Mouse (Mus musculus) limb, embryonic 13.5 days (tissue): ENCODE results near the gene Trub2. TPM values are rescaled to one million over a fixed set of nuclear protein-coding genes. Genes with fewer than 3 reads are reported as not detected.

ENCODE experiments used
- ATAC-seq: fragments of 200-750 bp; cut with Nextera tagmentation; 2 replicates; pipeline ENCODE4 v1.8.0; 2017; ENCODE audit warnings: low read depth, moderate number of reproducible peaks, moderate TSS enrichment; ENCODE audit not compliant: low FRiP score
- H3K27ac ChIP-seq: fragments of 300-500 bp; sonication (generic); 2 replicates; pipeline ENCODE4 v1.5.1; 2015; ENCODE audit warnings: inconsistent platforms, mild to moderate bottlenecking, moderate library complexity
- H3K27me3 ChIP-seq: fragments of 300-500 bp; sonication (generic); 2 replicates; pipeline ENCODE4 v1.6.1; 2015; ENCODE audit warnings: mild to moderate bottlenecking, inconsistent platforms
- H3K36me3 ChIP-seq: fragments of 300-500 bp; sonication (generic); 2 replicates; pipeline ENCODE4 v1.6.1; 2015; ENCODE audit warnings: inconsistent platforms, mild to moderate bottlenecking, moderate library complexity
- H3K4me1 ChIP-seq: fragments of 300-500 bp; sonication (generic); 2 replicates; pipeline ENCODE4 v1.6.1; 2015; ENCODE audit warnings: inconsistent platforms
- H3K4me2 ChIP-seq: fragments of 300-500 bp; sonication (generic); replicated peaks from 2 replicates; pipeline ENCODE4 v1.6.1; 2015; ENCODE audit warnings: inconsistent platforms, mild to moderate bottlenecking, moderate library complexity
- H3K4me3 ChIP-seq: fragments of 300-500 bp; sonication (generic); 2 replicates; pipeline ENCODE4 v1.5.1; 2015; ENCODE audit warnings: moderate library complexity, mild to moderate bottlenecking, inconsistent platforms
- H3K9ac ChIP-seq: fragments of 300-500 bp; sonication (generic); 2 replicates; pipeline ENCODE4 v1.6.1; 2015; ENCODE audit warnings: mild to moderate bottlenecking, inconsistent platforms
- H3K9me3 ChIP-seq: fragments of 300-500 bp; sonication (generic); 2 replicates; pipeline ENCODE4 v1.6.1; 2016; ENCODE audit warnings: inconsistent platforms
- WGBS: fragments of 180-500 bp; shearing (Covaris S2); methylation state at CpG from one replicate; pipeline ENCODE4 v1.1.7; 2015; 5-methylcytosine and 5-hydroxymethylcytosine counted together
- polyA plus RNA-seq: library from polyadenylated mRNA; unstranded; fragments of >200 nt; fragmentation: Nextera tagmentation; extraction: Ambion mirVana; gene quantifications from 2 replicates; pipeline ENCODE4 v1.2.1, GENCODE M21; 2015

Trub2 gene
- polyA plus RNA-seq: 48.5 and 50.1 TPM in 2 replicates

- Histone ChIP-seq H3K4me3 (peak within 1 kb of the TSS; percentile 65), H3K27ac (peak within 1 kb of the TSS; percentile 67), H3K4me2 (peak within 1 kb of the TSS; percentile 83), H3K9ac (peak within 1 kb of the TSS; percentile 77), H3K27me3 (no peaks in the 10 kb centered on the region), H3K36me3 (peaks cover 60% of the 10 kb centered on the region), H3K4me1 (peaks cover 19% of the 10 kb centered on the region), H3K9me3 (no peaks in the 10 kb centered on the region)
- under 1% methylated on average over 45 of the region's 45 CpGs for WGBS
- ATAC-seq: peak; percentile 89
Measured at GRCm38 (mm10) chr2:29787937-29788681, at the start of gene Trub2. Gene Trub2, minus strand, starts transcription at chr2:29788502.

GRCm38 (mm10) chr2:29835391-29835899, 47.1 kb upstream of the Trub2 start:
- H3K4me1 ChIP-seq: no peaks in the 10 kb centered on the region
- H3K36me3 ChIP-seq: peaks cover 70% of the 10 kb centered on the region
- WGBS: 68% methylated on average over 2 of the region's 2 CpGs
- H3K4me3 ChIP-seq: no peak overlapping the region
- no peaks in the 10 kb centered on the region for H3K27me3 ChIP-seq
- H3K4me2 ChIP-seq: no peak overlapping the region
- H3K9ac ChIP-seq: no peak overlapping the region
- H3K9me3 ChIP-seq: no peaks in the 10 kb centered on the region
- no peak for ATAC-seq
- H3K27ac ChIP-seq: no peak overlapping the region

- no peak overlapping the region for H3K9ac ChIP-seq
- H3K27ac ChIP-seq: no peak overlapping the region
- ATAC-seq: no peak
- no peak overlapping the region for H3K4me3 ChIP-seq
- no peaks in the 10 kb centered on the region for H3K27me3 ChIP-seq
- H3K36me3 ChIP-seq: peaks cover 58% of the 10 kb centered on the region
- no peaks in the 10 kb centered on the region for H3K9me3 ChIP-seq
- over 99% methylated on average over 5 of the region's 5 CpGs for WGBS
- peaks cover under 1% of the 10 kb centered on the region; the same call in 1 of the 2 replicates for H3K4me1 ChIP-seq
- no peak overlapping the region for H3K4me2 ChIP-seq
Measured at GRCm38 (mm10) chr2:29833796-29834195, 45.5 kb upstream of the Trub2 start.

- ATAC-seq: no peak
- H3K4me2 ChIP-seq: no peak overlapping the region
- H3K4me1 ChIP-seq: peaks cover 15% of the 10 kb centered on the region
- no peaks in the 10 kb centered on the region for H3K9me3 ChIP-seq
- H3K27me3 ChIP-seq: no peaks in the 10 kb centered on the region
- peaks cover 35% of the 10 kb centered on the region for H3K36me3 ChIP-seq
- WGBS: 90% methylated on average over 4 of the region's 4 CpGs
- no peak overlapping the region for H3K4me3 ChIP-seq
- H3K9ac ChIP-seq: no peak overlapping the region
- H3K27ac ChIP-seq: no peak overlapping the region
Measured at GRCm38 (mm10) chr2:29831106-29831505, 42.8 kb upstream of the Trub2 start.

- peaks cover 17% of the 10 kb centered on the region for H3K4me1 ChIP-seq
- H3K27me3 ChIP-seq: no peaks in the 10 kb centered on the region
- peak overlapping the region; percentile 85 for H3K9ac ChIP-seq
- no peak; the same call in 1 of the 2 replicates for ATAC-seq
- H3K27ac ChIP-seq: no peak overlapping the region
- H3K4me2 ChIP-seq: peak overlapping the region; percentile 88
- H3K9me3 ChIP-seq: no peaks in the 10 kb centered on the region
- H3K4me3 ChIP-seq: peak overlapping the region; percentile 96
- H3K36me3 ChIP-seq: peaks cover 3% of the 10 kb centered on the region
- WGBS: 2% methylated on average over 12 of the region's 12 CpGs
Measured at GRCm38 (mm10) chr2:29827709-29828024, 39.4 kb upstream of the Trub2 start.

- peak overlapping the region; percentile 85 for H3K9ac ChIP-seq
- no peaks in the 10 kb centered on the region; the same call in 1 of the 2 replicates for H3K36me3 ChIP-seq
- H3K27me3 ChIP-seq: no peaks in the 10 kb centered on the region
- peak overlapping the region; percentile 90 for H3K27ac ChIP-seq
- no peaks in the 10 kb centered on the region for H3K9me3 ChIP-seq
- peak overlapping the region; percentile 88 for H3K4me2 ChIP-seq
- under 1% methylated on average over 48 of the region's 48 CpGs for WGBS
- ATAC-seq: peak; percentile 98
- H3K4me3 ChIP-seq: peak overlapping the region; percentile 96
- H3K4me1 ChIP-seq: peaks cover 17% of the 10 kb centered on the region
Measured at GRCm38 (mm10) chr2:29826926-29827708, 38.8 kb upstream of the Trub2 start.

GRCm38 (mm10) chr2:29826318-29826925, 38.1 kb upstream of the Trub2 start:
- Histone ChIP-seq H3K36me3 (no peaks in the 10 kb centered on the region; the same call in 1 of the 2 replicates), H3K4me1 (peaks cover 17% of the 10 kb centered on the region), H3K9me3 (no peaks in the 10 kb centered on the region), H3K27ac (peak overlapping the region; percentile 90), H3K4me2 (peak overlapping the region; percentile 68), H3K27me3 (no peaks in the 10 kb centered on the region), H3K4me3 (peak overlapping the region; percentile 96), H3K9ac (peak overlapping the region; percentile 80)
- no peak for ATAC-seq
- 11% methylated on average over 11 of the region's 11 CpGs for WGBS

- 1% methylated on average over 35 of the region's 35 CpGs for WGBS
- Histone ChIP-seq H3K9me3 (no peaks in the 10 kb centered on the region), H3K4me2 (peak within 1 kb of the TSS; percentile 83), H3K36me3 (peaks cover 18% of the 10 kb centered on the region), H3K9ac (peak within 1 kb of the TSS; percentile 80), H3K27me3 (no peaks in the 10 kb centered on the region), H3K27ac (peak within 1 kb of the TSS; percentile 87), H3K4me3 (peak within 1 kb of the TSS; percentile 48), H3K4me1 (peaks cover 11% of the 10 kb centered on the region; the same call in 1 of the 2 replicates)
- peak; percentile 76 for ATAC-seq
Measured at GRCm38 (mm10) chr2:29820025-29820817, 31.9 kb upstream of the Trub2 start, which contains the start of gene Urm1. Gene Urm1, plus strand, starts transcription at chr2:29820075.

GRCm38 (mm10) chr2:29819363-29819762, 31.1 kb upstream of the Trub2 start:
- H3K4me1 ChIP-seq: peaks cover 11% of the 10 kb centered on the region; the same call in 1 of the 2 replicates
- H3K9me3 ChIP-seq: no peaks in the 10 kb centered on the region
- peaks cover 27% of the 10 kb centered on the region for H3K36me3 ChIP-seq
- 17% methylated on average over 2 of the region's 2 CpGs for WGBS
- no peak for ATAC-seq
- no peaks in the 10 kb centered on the region for H3K27me3 ChIP-seq
- no peak overlapping the region for H3K4me3 ChIP-seq
- no peak overlapping the region for H3K27ac ChIP-seq
- H3K9ac ChIP-seq: no peak overlapping the region
- peak overlapping the region; percentile 83; the same call in 1 of the 2 replicates for H3K4me2 ChIP-seq

- Histone ChIP-seq H3K4me3 (no peak overlapping the region), H3K27ac (no peak overlapping the region)
- ATAC-seq: peak; percentile 80
Measured at GRCm38 (mm10) chr2:29817426-29818232, 29.3 kb upstream of the Trub2 start.

More at GRCm38 (mm10) chr2:29817426-29818232, 29.3 kb upstream of the Trub2 start:
- Histone ChIP-seq H3K27me3 (no peaks in the 10 kb centered on the region), H3K36me3 (peaks cover 44% of the 10 kb centered on the region), H3K9ac (no peak overlapping the region), H3K9me3 (no peaks in the 10 kb centered on the region), H3K4me2 (peak overlapping the region; percentile 42), H3K4me1 (peaks cover 11% of the 10 kb centered on the region; the same call in 1 of the 2 replicates)
- WGBS: 34% methylated on average over 8 of the region's 8 CpGs
